Mouse (Mus musculus) liver, embryonic 16.5 days (tissue): ENCODE measurements around the gene Plekhm2. TPM values are rescaled to one million over a fixed set of nuclear protein-coding genes. Genes with fewer than 3 reads are reported as not detected.

ENCODE experiments used
- ATAC-seq: fragments of 200-750 bp; cut with Nextera tagmentation; 2 replicates; pipeline ENCODE4 v1.8.0; 2017; ENCODE audit warnings: low read depth, mild to moderate bottlenecking, moderate number of reproducible peaks, moderate library complexity
- H3K27ac ChIP-seq: fragments of 300-500 bp; sonication (generic); 2 replicates; pipeline ENCODE4 v1.5.1; 2014; ENCODE audit warnings: mild to moderate bottlenecking, low read length
- H3K27me3 ChIP-seq: fragments of 300-500 bp; sonication (generic); 2 replicates; pipeline ENCODE4 v1.6.1; 2014; ENCODE audit warnings: low read depth, low read length, mixed read lengths; ENCODE audit not compliant: control insufficient read depth, insufficient read depth
- H3K36me3 ChIP-seq: fragments of 300-500 bp; sonication (generic); 2 replicates; pipeline ENCODE4 v1.6.1; 2014; ENCODE audit warnings: mild to moderate bottlenecking; ENCODE audit not compliant: control insufficient read depth, insufficient read depth
- H3K4me1 ChIP-seq: fragments of 300-500 bp; sonication (generic); 2 replicates; pipeline ENCODE4 v1.6.1; 2014; ENCODE audit warnings: low read depth, low read length, mixed read lengths; ENCODE audit not compliant: control insufficient read depth
- H3K4me2 ChIP-seq: fragments of 300-500 bp; sonication (generic); 2 replicates; pipeline ENCODE4 v1.6.1; 2014; ENCODE audit warnings: low read depth, low read length, mixed read lengths
- H3K4me3 ChIP-seq: fragments of 300-500 bp; sonication (generic); 2 replicates; pipeline ENCODE4 v1.5.1; 2014; ENCODE audit warnings: low read depth, mild to moderate bottlenecking, low read length
- H3K9ac ChIP-seq: fragments of 300-500 bp; sonication (generic); 2 replicates; pipeline ENCODE4 v1.6.1; 2014; ENCODE audit warnings: low read depth, low read length
- H3K9me3 ChIP-seq: fragments of 300-500 bp; sonication (generic); replicated peaks from 2 replicates; pipeline ENCODE4 v1.6.1; 2016; ENCODE audit warnings: low read length; ENCODE audit not compliant: control insufficient read depth
- WGBS: fragments of 180-500 bp; shearing (Covaris S2); extraction: QIAGEN DNeasy Blood & Tissue Kit; methylation state at CpG from one replicate; pipeline ENCODE4 v1.1.7; 2014; ENCODE audit not compliant: insufficient replicate concordance; 5-methylcytosine and 5-hydroxymethylcytosine counted together
- polyA plus RNA-seq: library from polyadenylated mRNA; unstranded; fragments of >200 nt; fragmentation: Nextera tagmentation; extraction: Ambion mirVana; gene quantifications from 2 replicates; pipeline ENCODE4 v1.2.1, GENCODE M21; 2015

Plekhm2 gene
- polyA plus RNA-seq, 1 experiment from 2014 or later = 1.0 TPM

DNA sequence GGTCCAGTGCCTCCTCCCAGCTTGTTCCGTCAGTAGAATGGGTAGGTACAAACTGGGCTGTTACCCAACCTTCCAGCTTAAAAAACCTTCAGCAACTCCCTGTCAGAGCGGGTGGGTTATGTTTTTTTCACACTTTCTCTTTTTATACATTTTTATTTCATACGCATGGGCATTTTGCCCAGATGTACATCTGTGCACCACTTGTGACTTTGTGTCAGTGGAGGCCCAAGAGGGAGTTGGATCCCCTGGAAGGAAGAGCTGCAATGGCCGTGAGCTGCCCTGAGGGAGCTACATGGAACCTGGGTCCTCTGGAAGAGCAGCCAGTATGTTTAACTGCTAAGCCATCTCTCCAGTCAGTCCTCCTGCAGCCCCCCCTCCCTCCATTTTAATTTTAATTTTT is 6.7 kb upstream of the Plekhm2 start:
- 72% methylated on average over 4 of the region's 4 CpGs for WGBS
- no peak for ATAC-seq

DNA sequence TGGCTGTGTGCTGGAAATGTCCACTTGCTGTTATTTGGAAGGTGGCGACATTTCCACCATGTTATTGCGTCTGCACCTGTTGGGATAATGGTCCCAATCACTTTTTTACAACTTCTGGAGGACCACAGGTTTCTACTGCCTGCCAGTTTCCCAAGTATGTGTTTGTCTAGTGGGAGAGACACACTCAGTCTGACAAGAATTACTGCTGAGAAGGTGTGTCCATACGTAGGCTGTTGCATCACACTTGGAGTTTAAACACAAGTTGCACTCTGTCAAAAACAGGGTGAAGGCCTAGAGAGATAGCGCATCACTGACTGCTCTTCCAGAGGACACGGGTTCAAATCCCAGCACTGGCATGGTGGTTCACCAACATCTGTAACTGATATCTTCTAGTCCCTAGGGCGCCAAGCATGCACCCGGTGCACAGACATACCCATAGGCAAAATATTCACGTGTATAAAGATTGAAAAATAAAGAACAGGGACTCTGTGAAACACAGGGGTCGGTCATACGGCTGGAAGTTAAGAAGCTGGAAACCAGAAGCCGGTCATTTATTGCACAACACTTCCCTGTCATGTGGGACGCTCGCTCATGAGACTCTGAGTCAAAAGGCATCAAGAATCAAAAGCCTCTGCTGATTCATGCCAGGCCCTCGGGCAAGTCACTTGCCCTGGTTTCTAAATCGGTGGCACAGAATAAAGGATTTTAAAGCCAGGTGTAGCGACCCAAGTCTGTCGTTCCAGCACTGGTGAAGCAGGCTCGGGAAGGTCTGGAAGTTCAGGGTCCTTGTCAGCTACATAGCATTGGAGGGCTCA is 5.4 kb upstream of the Plekhm2 start:
- no peak overlapping the region for H3K4me2 ChIP-seq
- no peak overlapping the region for H3K9ac ChIP-seq
- 53% methylated on average over 18 of the region's 18 CpGs for WGBS
- H3K36me3 ChIP-seq = no peaks in the 10 kb centered on the region
- no peaks in the 10 kb centered on the region for H3K9me3 ChIP-seq
- no peaks in the 10 kb centered on the region for H3K27me3 ChIP-seq
- H3K27ac ChIP-seq = no peak overlapping the region
- ATAC-seq = no peak
- no peaks in the 10 kb centered on the region for H3K4me1 ChIP-seq
- no peak overlapping the region for H3K4me3 ChIP-seq

More for the DNA sequence above, 6.7 kb upstream of the Plekhm2 start:
- Histone ChIP-seq H3K4me2 (no peak overlapping the region), H3K4me1 (no peaks in the 10 kb centered on the region), H3K4me3 (no peak overlapping the region), H3K9ac (no peak overlapping the region), H3K27me3 (no peaks in the 10 kb centered on the region), H3K36me3 (no peaks in the 10 kb centered on the region), H3K27ac (no peak overlapping the region), H3K9me3 (no peaks in the 10 kb centered on the region)

DNA sequence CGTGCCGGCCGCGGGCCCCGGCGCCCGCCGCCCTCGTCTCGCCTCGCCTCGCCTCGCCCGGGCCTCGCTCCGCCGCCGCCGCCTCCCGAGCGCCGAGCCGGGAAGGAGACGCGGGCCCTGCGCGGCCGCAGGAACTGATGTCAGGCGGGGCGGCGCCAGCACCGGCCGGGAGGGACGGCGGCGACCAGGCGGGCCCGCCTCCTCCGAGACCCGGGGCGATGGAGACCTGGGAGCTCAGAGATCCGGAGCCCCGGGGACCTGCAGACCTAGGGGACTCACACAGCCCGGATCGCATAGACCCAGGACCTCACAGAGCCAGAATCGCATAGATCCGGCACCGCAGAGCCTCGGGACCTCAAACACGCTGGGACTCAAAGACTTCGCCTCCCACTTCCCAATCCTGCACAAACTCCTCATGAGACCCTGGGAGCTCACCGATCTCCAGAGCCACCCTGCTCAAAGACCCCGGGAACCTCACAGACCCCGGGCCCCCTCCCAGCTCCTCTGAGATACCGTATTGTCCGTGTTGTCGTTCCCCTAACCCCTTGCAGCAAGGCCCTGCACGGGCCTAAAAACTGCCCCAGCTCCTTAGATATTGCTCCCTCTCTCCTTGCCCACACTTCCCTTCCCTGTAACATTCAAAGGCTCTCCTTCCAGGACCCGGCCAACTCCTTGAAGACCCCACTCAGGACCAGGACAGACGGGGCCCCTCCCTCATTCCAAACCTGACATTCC is 521 bp downstream of the Plekhm2 start:
- H3K27ac ChIP-seq = no peak overlapping the region
- no peaks in the 10 kb centered on the region for H3K27me3 ChIP-seq
- H3K4me3 ChIP-seq = peak overlapping the region; percentile 83
- 2% methylated on average over 36 of the region's 60 CpGs for WGBS
- no peaks in the 10 kb centered on the region for H3K9me3 ChIP-seq
- H3K36me3 ChIP-seq = no peaks in the 10 kb centered on the region
- H3K4me2 ChIP-seq = peak overlapping the region; percentile 98
- H3K4me1 ChIP-seq = peaks cover 15% of the 10 kb centered on the region
- ATAC-seq = peak; percentile 92
- peak overlapping the region; percentile 95 for H3K9ac ChIP-seq

DNA sequence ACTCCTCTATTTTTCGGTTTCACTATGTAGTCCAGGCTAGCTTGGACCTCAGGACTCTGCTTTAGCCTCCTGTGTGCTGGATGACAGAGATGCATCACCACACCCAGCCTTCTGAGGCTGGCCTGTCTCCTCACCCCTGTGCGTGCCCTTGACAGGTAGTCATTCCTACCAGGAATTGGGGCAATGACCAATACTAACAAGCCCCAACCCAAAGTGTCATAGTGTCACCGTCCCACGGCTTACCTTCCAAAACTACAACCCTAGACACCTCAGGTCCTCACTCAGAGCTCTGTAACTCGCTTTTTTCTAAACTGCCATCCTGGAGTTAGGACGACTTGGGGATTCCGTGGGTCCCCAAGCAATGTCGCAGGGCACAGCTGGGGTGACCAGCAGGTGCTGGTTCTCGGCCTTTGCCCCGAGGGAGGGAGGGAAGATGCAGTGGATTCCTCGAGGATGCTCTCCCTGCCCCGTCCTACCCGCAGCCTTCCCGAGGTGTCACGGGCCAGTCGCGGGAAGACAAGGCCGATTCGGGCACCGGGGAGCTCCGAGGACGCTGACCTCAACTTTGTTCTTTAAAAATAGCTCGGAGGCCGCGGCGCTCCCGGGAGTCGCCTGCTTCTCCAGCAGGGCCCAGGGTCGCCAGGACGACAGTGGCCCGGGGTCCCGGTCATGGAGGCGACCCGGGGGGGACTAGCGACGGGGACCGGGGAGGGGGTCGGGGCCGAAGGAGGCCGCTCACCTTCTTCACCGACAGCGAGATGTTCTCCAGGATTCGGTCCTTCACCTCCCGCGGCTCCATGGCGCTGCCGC is 1.4 kb downstream of the Plekhm2 start:
- no peak overlapping the region for H3K27ac ChIP-seq
- peak; percentile 14; the same call in 1 of the 2 replicates for ATAC-seq
- no peaks in the 10 kb centered on the region for H3K9me3 ChIP-seq
- 5% methylated on average over 44 of the region's 47 CpGs for WGBS
- no peaks in the 10 kb centered on the region for H3K36me3 ChIP-seq
- H3K4me1 ChIP-seq = peaks cover 15% of the 10 kb centered on the region
- peak overlapping the region; percentile 98 for H3K4me2 ChIP-seq
- H3K27me3 ChIP-seq = no peaks in the 10 kb centered on the region
- H3K4me3 ChIP-seq = peak overlapping the region; percentile 83
- H3K9ac ChIP-seq = peak overlapping the region; percentile 95

DNA sequence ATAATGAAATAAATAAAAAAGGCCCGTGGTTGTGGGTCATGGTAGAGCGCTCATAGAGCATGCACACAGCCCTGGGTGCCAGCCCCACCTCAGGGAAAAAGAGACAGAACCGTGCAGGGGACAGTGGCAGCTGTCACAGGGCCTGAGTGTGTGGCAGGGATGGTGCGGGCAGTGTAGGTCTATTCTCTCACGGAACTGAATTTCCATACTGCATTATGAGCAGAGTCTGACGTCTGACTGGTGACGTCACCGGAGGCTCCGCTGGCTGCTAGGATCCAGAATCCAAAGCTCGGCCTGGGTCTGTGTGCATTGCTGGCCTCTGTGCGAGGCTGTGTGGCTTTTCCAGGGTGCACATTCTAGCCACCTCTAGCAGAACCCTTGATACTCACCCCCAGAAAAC is 3.8 kb downstream of the Plekhm2 start:
- Histone ChIP-seq H3K4me1 (peaks cover 26% of the 10 kb centered on the region), H3K27ac (no peak overlapping the region)
- ATAC-seq = no peak

DNA sequence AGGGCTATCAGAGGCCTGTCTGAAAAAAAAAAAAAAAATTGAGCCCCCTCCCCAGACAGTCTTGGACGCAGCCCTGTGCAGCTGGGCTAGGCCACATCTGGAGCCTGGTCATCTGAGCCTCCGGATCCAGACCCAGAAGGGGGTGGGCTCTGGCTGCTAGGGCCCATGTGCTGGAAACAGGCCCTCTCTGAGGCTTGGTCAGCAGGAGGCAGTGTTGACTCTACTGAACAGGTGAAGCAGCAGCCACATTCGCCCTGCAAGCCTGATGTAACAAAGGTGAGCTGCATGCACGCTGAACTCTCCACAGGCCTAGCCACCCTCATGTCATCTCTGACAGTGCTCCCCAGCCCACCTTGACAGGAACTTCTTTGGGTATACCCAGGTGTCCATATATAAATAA is 5.0 kb downstream of the Plekhm2 start:
- Histone ChIP-seq H3K27ac (no peak overlapping the region), H3K4me2 (no peak overlapping the region), H3K4me1 (peaks cover 25% of the 10 kb centered on the region), H3K36me3 (no peaks in the 10 kb centered on the region), H3K9me3 (no peaks in the 10 kb centered on the region), H3K9ac (no peak overlapping the region), H3K4me3 (no peak overlapping the region), H3K27me3 (no peaks in the 10 kb centered on the region)
- no peak for ATAC-seq
- WGBS = 89% methylated on average over 4 of the region's 4 CpGs

More for the DNA sequence above, 3.8 kb downstream of the Plekhm2 start:
- WGBS = 89% methylated on average over 11 of the region's 11 CpGs
- no peaks in the 10 kb centered on the region for H3K9me3 ChIP-seq
- H3K4me3 ChIP-seq = no peak overlapping the region
- H3K9ac ChIP-seq = no peak overlapping the region
- H3K27me3 ChIP-seq = no peaks in the 10 kb centered on the region
- no peaks in the 10 kb centered on the region for H3K36me3 ChIP-seq
- H3K4me2 ChIP-seq = no peak overlapping the region

DNA sequence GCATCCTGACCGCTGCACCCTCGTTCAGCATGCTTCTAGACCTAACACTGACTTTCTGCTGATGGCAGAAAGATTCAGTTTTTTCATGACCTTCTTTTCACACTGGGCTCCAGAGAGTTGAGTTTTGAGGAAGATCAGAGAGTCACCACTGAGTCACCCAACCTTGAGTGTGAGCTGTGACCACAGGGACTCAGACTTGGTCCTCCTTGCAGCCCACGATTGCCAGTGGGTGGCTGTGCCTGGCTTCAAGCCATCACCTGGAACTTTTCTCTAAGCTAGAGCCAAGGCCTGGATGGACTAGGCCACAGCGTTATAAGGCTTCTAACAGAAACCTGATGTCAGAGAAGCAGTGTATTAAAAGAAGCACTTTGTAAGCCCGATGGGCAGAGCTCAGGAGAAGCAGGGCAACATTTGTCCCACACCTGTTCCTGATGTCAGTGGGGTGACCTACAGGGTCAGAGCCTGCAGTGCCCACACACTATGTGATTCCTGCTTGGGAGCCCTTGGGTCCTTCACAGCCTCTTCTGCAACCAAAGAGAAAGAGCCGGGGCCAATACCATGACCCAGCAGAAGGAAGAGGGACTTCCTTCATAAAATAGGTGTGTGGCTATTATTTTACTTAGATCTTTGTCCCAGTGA is 5.7 kb downstream of the Plekhm2 start:
- Histone ChIP-seq H3K9ac (no peak overlapping the region), H3K4me1 (peaks cover 19% of the 10 kb centered on the region), H3K4me3 (no peak overlapping the region), H3K36me3 (no peaks in the 10 kb centered on the region), H3K27me3 (no peaks in the 10 kb centered on the region), H3K9me3 (no peaks in the 10 kb centered on the region), H3K4me2 (no peak overlapping the region), H3K27ac (no peak overlapping the region)
- 73% methylated on average over 6 of the region's 6 CpGs for WGBS
- no peak for ATAC-seq

DNA sequence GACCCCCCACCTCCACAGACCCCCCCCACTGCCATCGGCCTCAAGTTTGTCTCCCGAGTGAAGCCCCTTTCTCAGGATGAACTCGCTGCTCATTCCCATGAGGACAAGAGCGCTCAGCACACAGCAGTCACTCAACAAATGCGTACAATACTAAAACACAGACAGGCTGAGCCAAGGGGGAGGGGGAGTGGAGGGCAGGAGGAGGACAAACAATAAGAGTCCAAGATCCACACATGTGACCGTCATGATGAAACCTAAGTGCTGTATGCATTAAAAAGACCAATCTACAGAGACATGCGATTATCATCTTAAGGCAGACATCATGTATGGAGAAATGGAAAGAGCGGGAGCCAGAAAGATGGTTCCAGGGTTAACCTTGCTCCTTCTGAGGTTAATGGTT is 7.8 kb downstream of the Plekhm2 start:
- peak; percentile 68 for ATAC-seq
- WGBS = 77% methylated on average over 8 of the region's 8 CpGs
- Histone ChIP-seq H3K9me3 (no peaks in the 10 kb centered on the region), H3K36me3 (no peaks in the 10 kb centered on the region), H3K27me3 (no peaks in the 10 kb centered on the region), H3K4me2 (no peak overlapping the region), H3K4me3 (no peak overlapping the region), H3K27ac (0 out of 2 replicates have a peak overlapping the region, but pooled peaks have one; percentile 26), H3K4me1 (peaks cover 11% of the 10 kb centered on the region; the same call in 1 of the 2 replicates), H3K9ac (no peak overlapping the region)
